Mouse (Mus musculus) bone marrow, adult 2 months (tissue): ENCODE measurements around the gene Tmem222.

Experiments used
- CTCF ChIP-seq: fragments of 200-500 bp; IDR thresholded peaks from 2 replicates; pipeline ENCODE4 v1.5.1; 2011; ENCODE audit warnings: low read length, control low read depth; ENCODE audit not compliant: control insufficient read depth, insufficient read depth
- POLR2A ChIP-seq: fragments of 200-500 bp; IDR thresholded peaks from 2 replicates; pipeline ENCODE4 v1.6.1; 2011; ENCODE audit warnings: low read depth, mild to moderate bottlenecking, control low read depth, low read length, borderline replicate concordance; ENCODE audit not compliant: control insufficient read depth

DNA sequence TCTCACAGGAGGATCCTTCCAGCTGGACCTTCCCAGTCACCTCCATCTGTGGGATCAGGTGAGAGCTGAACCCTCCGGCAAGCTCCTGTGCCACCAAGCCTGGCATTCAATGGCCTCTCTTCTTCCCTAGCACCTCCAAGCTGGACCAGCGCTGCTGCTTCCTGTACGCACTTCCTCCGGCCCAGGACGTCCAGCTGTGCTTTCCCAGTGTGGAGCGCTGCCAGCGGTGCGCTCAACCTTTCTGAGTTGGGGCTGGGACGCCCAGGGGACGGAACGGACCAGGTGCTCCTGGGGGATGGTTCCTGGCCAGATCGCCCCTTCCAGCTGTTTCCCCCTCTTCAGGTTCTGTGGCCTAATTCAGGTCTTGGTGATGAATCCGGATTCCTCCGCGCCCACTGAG, 30.5 kb downstream of the Tmem222 start:
- TF ChIP-seq CTCF (no peak), POLR2A (no peak)
